Mouse (Mus musculus): ENCODE measurements at regions not wholly inside any gene's neighbourhood (a gene's known extent, or its start where the extent isn't known, plus 50 kb on each side); places are given as distances from the start of the nearest gene placed in this dataset.
"Not testable (repeated sequence)": the region's sequence is repeated elsewhere in the genome, so short reads cannot be mapped to it uniquely, and the experiment has no call there.

DNA sequence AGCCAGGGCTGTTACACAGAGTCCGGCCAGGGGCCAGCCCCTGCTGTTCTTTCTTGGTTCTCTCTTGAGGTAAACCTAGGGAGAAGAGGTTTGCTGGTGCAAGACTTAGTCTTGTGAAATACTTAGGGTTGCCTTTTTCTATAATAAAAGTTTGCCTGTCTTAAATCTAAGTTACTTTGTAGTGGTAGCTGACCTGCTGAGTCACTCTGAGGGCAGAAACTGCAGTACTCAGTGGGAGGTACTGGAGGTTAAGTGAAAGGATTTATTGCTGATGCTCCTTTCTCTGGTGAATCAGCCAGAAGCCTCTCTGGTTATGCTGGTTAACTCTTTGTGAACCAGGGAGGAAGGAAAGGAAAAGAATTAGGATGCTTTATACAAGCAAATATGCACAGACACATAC lies 107.3 kb upstream of the Arhgap20 start:
- no peak for DNase-seq
- intact Hi-C loops (cut with DNase I), result no loop called here

DNA sequence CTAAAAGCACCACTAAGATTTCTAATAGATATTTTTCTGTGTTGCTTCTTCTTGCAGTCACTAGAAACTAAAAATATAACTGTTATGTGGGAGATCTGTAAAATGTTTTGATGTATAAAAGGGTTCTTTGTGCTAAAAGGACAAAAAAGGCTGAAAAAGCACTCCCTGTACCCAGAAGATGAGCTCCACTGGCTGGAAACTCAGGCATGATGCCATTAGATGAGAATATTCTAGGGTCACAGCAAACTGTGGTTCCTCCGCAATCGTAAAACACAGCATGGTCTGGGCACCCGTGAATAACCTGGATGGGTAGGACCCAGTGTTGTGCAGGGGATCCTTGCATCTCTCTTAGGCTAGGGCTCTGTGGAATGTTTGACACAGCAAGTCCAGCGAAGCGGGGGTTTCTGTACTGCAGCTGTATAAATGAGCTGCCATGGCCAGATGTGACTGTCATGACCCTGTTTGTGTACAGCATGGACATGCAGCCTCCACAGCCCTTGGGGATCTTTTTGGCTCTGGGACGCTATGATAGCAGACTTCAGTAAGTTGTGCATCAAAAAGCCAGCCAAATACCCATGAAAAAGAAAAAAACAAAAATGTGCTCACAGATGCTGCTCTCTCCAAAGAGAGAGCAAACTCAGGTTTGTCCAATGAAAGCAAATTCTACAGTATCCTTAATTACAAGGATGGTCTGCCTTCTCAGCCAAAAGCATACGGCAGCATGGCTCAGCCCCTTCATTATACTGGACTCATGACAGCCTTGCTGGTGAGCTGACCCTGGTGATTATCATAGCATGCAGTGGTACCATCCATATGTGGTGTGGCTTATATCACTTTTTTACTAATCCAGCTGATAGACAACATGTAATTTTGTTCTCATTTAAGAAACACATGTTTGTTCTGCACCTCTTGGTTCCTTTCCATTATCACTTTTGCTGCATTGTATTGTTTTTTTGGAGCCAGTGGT lies 103.9 kb upstream of the Arhgap20 start:
- DNase-seq, result peak; percentile 49 to 52
- intact Hi-C loops (cut with DNase I), result no loop called here

DNA sequence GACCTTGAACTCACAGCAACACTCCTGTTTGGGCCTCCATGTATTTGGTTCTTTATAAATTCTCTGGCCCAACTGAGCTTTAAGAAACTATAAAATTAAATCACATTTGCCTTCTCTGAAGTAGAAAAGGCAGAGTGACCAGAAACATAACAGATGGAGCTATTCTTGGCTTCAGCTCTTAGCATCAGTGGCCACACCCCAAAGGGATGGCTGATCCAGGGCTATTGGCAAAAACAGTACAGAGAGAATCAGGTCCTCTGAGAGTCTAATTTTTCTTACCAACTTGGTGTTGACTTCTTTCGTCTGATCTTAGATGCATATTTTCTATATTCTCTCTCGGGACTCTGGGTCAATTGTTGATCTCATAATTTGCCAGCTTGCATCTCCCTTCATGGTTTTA lies 103.2 kb upstream of the Arhgap20 start:
- peak; percentile 29 to 33 for DNase-seq

DNA sequence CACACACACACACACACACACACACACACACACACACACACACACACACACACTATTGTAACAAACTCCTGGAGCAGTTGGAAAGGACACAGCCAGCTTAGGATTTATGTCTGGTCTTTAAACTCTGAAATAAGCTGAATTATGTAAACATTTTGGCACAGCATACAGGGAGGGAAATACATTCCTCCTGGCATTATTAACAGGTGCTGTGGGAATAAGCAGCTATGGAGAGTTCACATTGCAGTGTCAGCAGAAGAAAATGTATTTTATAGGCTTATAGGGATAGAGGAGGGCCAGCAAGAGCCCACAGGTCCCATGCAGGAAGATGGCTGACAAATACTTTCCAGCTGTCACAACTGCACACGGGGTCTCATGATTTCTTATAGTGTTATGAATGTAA lies 100.8 kb upstream of the Arhgap20 start:
- intact Hi-C loops (cut with DNase I), result no loop called here
- DNase-seq, result no peak

More for the DNA sequence above, 103.2 kb upstream of the Arhgap20 start:
- intact Hi-C loops (cut with DNase I), result no loop called here

DNA sequence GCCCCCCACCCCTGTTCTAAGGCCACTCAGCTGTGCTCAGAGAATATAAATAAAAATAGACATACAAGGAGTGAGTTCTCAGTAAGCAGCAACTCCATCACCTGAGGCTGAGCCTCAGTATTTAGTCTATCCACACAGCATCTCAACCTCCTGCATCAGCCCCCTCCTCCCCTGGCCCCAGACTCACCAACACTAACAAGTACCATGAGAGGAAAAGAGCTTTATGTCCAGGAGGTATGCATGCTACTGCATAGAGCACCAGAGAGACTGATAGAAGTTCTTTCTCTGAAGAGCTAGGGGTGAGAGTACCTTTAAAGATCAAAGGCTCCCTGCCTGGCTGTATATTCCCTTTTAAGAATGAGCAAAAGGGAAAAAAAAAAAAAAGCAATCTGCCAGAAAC lies 100.3 kb upstream of the Arhgap20 start:
- intact Hi-C loops (cut with DNase I), result no loop called here
- DNase-seq, result no peak

DNA sequence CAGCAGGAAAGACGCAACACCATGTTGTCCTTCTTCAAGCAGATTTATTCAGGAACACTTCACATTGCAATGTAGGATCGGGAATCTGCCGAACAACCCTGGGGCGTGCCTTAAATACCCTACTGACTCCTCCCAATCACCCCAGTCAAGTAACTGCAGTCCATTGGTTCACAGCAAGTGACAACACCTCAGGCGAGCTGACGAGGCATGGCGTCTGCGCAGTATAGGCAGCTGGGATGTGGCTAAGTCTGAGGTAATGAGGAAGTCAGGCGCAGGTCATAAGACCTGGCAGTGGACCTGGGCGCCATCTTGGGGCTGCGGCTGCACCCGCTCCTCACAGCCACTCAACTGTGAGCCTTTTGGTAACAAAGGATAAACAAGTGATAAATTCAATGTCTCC lies 96.2 kb upstream of the Arhgap20 start:
- intact Hi-C loops (cut with DNase I); DNase-seq: not testable (repeated sequence)

DNA sequence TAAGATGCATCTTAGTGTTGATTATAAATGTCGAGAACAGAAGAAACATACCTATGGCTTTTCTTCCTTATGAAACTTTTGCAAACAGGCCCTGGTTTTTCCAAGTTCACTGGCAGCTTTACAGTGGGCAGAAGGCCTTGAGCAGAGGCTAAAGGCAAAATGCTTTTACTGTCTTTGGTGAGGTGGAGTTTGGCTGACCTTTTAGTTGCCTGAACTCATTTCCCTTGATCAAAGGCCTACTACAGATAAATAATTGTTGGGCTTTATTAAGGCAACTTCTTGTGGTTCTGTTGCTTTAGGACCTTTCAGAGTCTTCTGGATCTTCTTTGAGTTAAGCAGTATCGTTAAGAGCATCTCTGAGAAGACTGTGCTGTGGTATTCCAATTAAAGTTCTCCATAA lies 94.6 kb upstream of the Arhgap20 start:
- DNase-seq, result no peak
- intact Hi-C loops (cut with DNase I), result no loop called here

DNA sequence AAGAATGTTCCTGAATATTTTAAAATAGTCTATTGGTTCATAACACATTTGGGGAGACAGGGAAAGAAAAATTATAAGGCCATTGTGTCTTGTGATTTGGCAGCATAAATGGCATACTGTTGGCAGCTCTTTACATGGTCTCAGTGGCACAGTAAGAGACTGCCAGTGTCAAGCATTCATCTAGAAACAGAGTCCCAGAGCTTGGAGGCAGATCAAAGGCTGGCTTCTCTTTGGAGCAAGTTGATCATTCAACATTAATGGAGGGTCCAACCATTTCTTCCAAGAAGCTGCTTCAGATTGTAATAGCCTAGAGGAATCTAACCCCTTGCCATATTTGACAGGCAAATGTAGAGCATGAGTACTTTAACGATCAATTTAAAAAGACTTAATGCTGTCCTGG lies 78.6 kb upstream of the Arhgap20 start:
- DNase-seq, result no peak
- intact Hi-C loops (cut with DNase I), result no loop called here

DNA sequence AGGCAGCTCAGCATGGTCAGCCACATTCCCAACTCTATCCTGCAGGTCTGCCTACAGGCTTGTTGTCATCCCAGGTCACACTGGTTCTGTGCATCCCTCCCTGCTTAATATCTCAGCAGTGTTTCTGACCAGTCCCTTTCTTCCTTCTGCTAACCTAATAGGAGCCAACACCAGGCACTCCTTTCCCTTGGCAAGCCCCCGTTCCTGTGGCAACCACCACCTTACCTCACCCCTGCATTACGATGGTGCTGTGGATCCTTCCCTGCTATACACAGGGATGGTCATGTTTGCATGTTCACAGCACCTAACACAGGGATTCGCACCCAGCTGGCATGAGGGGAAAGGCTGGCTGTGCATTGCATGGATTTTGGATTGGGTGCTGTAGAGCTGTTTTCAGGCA lies 50.8 kb upstream of the Arhgap20 start:
- intact Hi-C loops (cut with DNase I), result no loop called here
- DNase-seq, result no peak
